Mouse (Mus musculus): ENCODE measurements around the gene Grk5.
A peak's percentile ranks its signal among the peaks of the same experiment; 100 is the strongest.

- TF ChIP-seq CTCF (IDR thresholded peaks at IDR 0.05; ENCODE audit: extremely low read depth, insufficient read length, insufficient replicate concordance, low read depth, low read length) (peak; percentile 91; the same call in 1 of the 2 replicates), POLR2A (IDR thresholded peaks at IDR 0.05; ENCODE audit: low read depth, low read length) (no peak; the same call in none of the 2 replicates)
Observed at GRCm38 (mm10) chr19:60889714-60890315, at the start of gene Grk5.

All from small intestine, adult 2 months (tissue).